Mouse (Mus musculus) megakaryocyte, embryonic 14.5 days (primary cell): ENCODE measurements around the gene Lrrc31.

Source experiments
- FLI1 ChIP-seq: IDR thresholded peaks from 2 replicates; pipeline ENCODE4 v1.6.1; 2012; ENCODE audit warnings: low read length, inconsistent platforms, mixed read lengths
- GATA1 ChIP-seq: IDR thresholded peaks from 3 replicates; pipeline ENCODE4 v1.6.1; 2012; ENCODE audit warnings: mixed read lengths, low read length, inconsistent platforms, borderline replicate concordance

DNA sequence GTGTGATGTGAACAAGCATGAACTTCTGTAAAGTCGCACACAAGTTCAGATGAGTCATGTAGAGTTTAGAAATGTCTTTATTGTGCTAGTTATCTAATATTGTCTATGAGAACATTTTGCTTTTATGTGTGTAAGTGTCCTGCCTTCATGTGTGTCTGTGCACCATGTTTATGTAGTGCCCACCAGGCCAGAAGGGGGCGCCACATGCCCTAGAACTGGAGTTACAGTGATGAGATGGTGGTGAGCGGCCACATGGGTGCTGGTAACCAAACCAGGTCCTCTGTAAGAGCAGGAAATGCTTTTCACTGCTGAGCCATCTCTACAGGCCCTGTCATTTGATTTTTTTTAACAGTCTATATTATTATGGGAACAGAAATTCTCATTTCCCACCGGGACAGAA, 64.0 kb downstream of the Lrrc31 start:
- TF ChIP-seq GATA1 = no peak
- no peak for TF ChIP-seq FLI1
